Mouse (Mus musculus) adrenal gland (tissue): ENCODE data around the gene Slx4ip.
"Not testable (repeated sequence)": the region's sequence is repeated elsewhere in the genome, so short reads cannot be mapped to it uniquely, and the experiment has no call there.

Experiments
- intact Hi-C: fragments of 180-260 bp; cut with DNase I; formaldehyde crosslinking; loops from one replicate; pipeline ENCODE4 v1.15.1; 2025
- long read RNA-seq, 2 experiments: library from polyadenylated mRNA; unstranded; transcript quantifications; one replicate each; pipeline ENCODE4 v2.0.0; 2020; ENCODE audit warnings: borderline replicate concordance in 1 of 2; ENCODE audit not compliant: insufficient replicate concordance in 1 of 2

Gene Slx4ip
- long read RNA-seq, experiment 1, full-length matches to known transcripts = 1 of 4 reads
- long read RNA-seq, experiment 1, partial matches to known transcripts = 2 of 4 reads
- long read RNA-seq, experiment 1, other reads (novel, unspliced or antisense) = 1 of 4 reads
- long read RNA-seq, experiment 2, partial matches to known transcripts = 1 of 6 reads
- long read RNA-seq, experiment 2, other reads (novel, unspliced or antisense) = 5 of 6 reads

- intact Hi-C loops = no loop called here
Measured at GRCm38 (mm10) chr2:136891068-136891950, at the start of gene Slx4ip, which contains the start of the genes AL731706.1 and Mkks. Slx4ip (plus strand) TSS chr2:136891218. AL731706.1 (minus strand) TSS chr2:136891389. Mkks (minus strand) TSS chr2:136891389.

DNA sequence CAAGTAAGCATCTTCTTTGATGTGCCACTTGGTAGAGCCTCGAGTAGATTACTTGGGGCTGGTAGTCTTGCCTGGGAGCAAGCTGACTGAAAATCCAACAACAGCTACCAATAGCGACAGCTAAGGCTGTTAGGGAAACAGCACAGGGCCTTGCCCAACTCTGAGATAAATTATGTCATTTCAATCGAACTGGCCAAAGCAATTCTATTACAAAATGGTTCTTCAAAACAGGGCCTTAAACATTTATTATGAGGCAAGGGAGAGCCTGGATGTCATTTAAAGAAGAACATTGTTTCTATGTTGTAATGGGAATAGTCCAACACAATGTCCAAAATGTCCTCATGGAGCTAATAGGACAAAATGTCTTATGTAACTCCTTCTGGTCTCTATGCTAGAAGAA lies 40.7 kb upstream of the Slx4ip start:
- intact Hi-C loops = no loop called here

- intact Hi-C loops = no loop called here
Measured at GRCm38 (mm10) chr2:136854543-136855388, 36.3 kb upstream of the Slx4ip start.

- intact Hi-C loops = loop anchor here (5.0 kb wide), 1 partner anchor 398 kb away; no protein-coding TSS in a partner anchor
Measured at GRCm38 (mm10) chr2:136885579-136885978, 5.4 kb upstream of the Slx4ip start, which contains the start of gene AL731706.2. AL731706.2 (minus strand) TSS chr2:136885679.

- intact Hi-C loops = loop anchor here (5.0 kb wide), 1 partner anchor 400 kb away; no protein-coding TSS in a partner anchor
Measured at GRCm38 (mm10) chr2:136886846-136887245, 4.2 kb upstream of the Slx4ip start.

GRCm38 (mm10) chr2:136890716-136891067 lies 326 bp upstream of the Slx4ip start:
- intact Hi-C loops = not testable (repeated sequence)

DNA sequence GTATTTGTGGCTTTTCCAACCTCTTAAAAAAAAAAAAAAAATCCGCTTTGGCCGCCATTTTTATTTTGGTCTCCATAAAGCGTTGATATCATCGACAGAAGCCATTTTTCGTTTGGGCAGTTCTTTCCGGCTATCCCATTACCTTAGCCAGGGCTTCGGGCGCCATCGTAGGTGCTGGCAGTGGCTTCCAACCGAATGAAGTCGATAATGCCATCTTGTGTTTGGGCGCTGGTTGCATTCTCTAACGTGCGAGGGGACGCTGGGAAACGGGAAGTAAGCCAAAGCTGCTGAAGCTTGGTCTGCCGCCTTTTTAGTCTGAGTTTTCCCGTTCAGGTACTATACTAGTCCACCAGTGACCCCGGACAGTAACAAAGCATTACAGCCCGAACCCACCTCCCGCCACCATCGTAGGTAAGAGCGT lies 943 bp downstream of the Slx4ip start:
- intact Hi-C loops = no loop called here

GRCm38 (mm10) chr2:136894494-136894893 lies 3.5 kb downstream of the Slx4ip start:
- intact Hi-C loops = no loop called here

- intact Hi-C loops = no loop called here
Measured at GRCm38 (mm10) chr2:136896131-136896530, 5.1 kb downstream of the Slx4ip start.

DNA sequence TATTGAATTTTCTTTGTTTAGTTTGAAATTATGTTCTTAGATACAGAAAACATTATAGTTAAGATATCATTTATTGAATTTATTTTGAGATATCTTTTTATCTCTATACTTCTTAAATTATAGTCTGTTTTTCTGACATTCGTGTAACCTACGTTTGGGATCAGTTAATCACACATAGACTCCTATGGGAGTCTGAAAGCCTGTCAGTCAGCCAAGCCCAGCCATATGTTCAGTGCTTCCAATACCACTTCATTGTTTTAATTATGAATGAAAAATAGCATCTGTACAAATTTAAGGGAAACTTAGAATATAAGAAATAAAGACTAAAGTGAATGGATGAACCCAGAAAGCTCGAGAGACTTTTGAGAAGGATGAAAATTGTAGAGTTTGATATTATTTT lies 17.6 kb downstream of the Slx4ip start:
- intact Hi-C loops = no loop called here

GRCm38 (mm10) chr2:136909298-136909697 lies 18.3 kb downstream of the Slx4ip start:
- intact Hi-C loops = no loop called here

DNA sequence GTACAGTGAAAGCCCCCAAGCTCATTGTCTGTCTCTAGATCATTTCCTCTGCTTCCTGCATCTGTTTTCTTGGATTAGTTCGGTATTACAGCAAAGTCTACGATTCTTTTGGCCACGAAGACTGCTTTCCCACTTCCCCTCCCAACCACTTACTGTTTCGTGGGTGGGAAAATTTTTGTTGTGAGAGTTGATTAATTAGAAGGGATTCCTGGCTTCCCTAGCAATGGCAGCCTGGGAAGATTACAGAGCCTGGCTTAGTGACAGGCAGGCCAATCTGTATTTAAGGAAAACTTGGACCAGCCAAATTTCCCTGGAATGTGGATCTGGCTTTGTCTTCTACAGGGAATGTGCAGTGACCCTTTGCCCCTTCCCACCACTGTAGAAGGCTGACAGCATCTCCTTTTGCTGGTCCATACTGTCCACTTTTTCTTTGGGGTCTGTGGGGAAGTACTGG lies 21.0 kb downstream of the Slx4ip start:
- intact Hi-C loops = loop anchor here (10.0 kb wide), 2 partner anchors 203 to 1033 kb away; partner anchors contain the start of gene Jag1

DNA sequence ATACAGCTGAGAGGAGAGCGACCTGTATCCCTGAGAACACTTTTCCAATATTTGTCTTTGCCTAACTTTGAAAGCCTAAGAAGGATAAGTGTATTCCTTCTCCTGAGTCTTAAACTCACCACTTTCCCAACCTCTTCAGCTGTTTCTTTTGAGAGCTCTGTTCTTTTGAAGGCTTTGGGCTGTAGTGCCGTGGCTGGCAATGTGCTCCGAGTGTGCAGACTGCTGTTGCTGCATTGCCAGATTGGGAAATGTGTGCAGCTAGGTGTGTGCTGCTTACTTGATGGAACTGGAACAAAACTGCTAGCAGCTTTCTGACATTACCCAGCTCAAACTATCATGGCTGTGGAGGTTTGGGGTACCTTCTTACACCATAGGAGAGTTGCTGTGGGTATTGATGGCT lies 22.0 kb downstream of the Slx4ip start:
- intact Hi-C loops = loop anchor here (10.0 kb wide), 2 partner anchors 202 to 1032 kb away; partner anchors contain the start of gene Jag1

- intact Hi-C loops = loop anchor here (10.0 kb wide), 2 partner anchors 200 to 1030 kb away; partner anchors contain the start of gene Jag1
Measured at GRCm38 (mm10) chr2:136914334-136914902, 23.4 kb downstream of the Slx4ip start.

DNA sequence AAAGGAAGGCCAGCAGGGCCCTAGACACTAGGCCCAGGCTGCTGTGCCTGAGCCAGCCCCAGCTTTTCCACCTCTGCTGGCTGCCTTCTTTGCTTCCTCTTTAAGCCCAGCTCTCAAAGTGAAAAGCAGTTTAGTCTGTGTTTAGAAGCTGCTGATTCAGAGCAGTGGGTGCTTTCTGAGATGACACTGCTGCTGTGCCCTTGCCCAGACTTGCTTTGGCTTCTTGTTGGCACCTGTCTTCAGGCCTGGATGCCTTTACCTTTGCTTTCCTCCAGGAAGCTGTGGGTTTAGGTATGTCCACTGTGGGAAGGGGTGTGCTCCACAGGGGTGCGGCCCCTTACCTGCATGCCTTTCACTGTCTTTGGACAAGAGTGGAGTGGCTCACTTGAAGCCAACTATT lies 28.4 kb downstream of the Slx4ip start:
- intact Hi-C loops = loop anchor here (5.0 to 10.0 kb wide), 3 partner anchors 195 to 1025 kb away; partner anchors contain the start of gene Jag1

- intact Hi-C loops = no loop called here
Measured at GRCm38 (mm10) chr2:136920257-136920993, 29.4 kb downstream of the Slx4ip start.

DNA sequence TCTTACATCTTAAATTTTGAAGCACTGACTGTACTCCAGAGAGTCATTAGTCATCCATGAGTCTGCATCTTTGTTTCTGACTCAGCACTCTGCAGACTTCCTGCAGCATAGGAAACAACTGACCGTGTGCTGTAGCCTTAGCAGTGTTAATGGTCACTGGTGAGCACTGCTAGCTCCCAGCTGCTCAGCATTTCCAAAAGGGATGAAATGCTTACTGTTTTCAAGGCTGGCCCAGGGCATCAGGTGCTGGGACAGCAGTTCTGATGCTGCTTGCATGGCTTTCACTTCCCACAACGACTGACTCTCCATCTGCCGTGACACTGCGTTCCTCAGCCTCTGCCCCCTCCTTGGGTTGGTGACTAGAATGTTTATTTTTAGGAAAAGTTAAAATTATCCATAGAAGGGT lies 30.0 kb downstream of the Slx4ip start:
- intact Hi-C loops = no loop called here

- intact Hi-C loops = no loop called here
Measured at GRCm38 (mm10) chr2:136936391-136937288, 45.6 kb downstream of the Slx4ip start.

DNA sequence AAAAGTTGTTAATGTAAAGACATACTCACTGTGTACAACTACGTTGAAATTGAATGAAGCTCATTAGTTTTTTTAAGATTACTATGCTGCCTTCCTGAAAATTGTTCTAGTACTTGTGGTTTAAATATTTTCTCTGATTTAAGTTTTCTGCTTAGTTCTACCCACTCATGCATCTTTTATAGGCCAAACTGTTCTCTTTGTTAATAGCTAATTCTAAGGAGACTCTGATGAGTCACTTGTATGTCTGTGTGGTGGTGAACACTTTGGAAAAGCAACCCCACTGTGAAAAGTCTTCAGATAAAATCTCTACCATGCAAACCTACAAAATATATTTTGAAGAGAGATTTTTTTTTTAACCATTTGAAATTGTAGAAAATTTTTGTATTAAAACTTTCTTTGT lies 47.2 kb downstream of the Slx4ip start:
- intact Hi-C loops = no loop called here
